Mouse (Mus musculus) kidney, postnatal 0 days (tissue): Measurements from ENCODE around the gene Prkcz. TPM values are rescaled to one million over a fixed set of nuclear protein-coding genes. Genes with fewer than 3 reads are reported as not detected.
A peak's percentile ranks its signal among the peaks of the same experiment; 100 is the strongest.

Experiments
- ATAC-seq: fragments of 200-750 bp; cut with Nextera tagmentation; replicated peaks from 2 replicates; pipeline ENCODE4 v1.8.0; 2017; ENCODE audit warnings: low read depth, moderate number of reproducible peaks, moderate TSS enrichment, moderate library complexity; ENCODE audit not compliant: low FRiP score
- DNase-seq: peaks from one replicate; pipeline ENCODE4 v3.0.0-alpha.2; 2016; ENCODE audit warnings: low spot score
- H3K27ac ChIP-seq: fragments of 300-500 bp; sonication (generic); 2 replicates; pipeline ENCODE4 v1.5.1; 2014; ENCODE audit warnings: mild to moderate bottlenecking
- H3K27me3 ChIP-seq: fragments of 300-500 bp; sonication (generic); 2 replicates; pipeline ENCODE4 v1.6.1; 2014; ENCODE audit warnings: low read length, mixed read lengths; ENCODE audit not compliant: insufficient read depth
- H3K36me3 ChIP-seq: fragments of 300-500 bp; sonication (generic); 2 replicates; pipeline ENCODE4 v1.6.1; 2014; ENCODE audit warnings: low read length, mixed read lengths; ENCODE audit not compliant: insufficient read depth
- H3K4me1 ChIP-seq: fragments of 300-500 bp; sonication (generic); replicated peaks from 2 replicates; pipeline ENCODE4 v1.6.1; 2014; ENCODE audit warnings: antibody characterized with exemption, low read length, mixed read lengths; ENCODE audit not compliant: insufficient read depth
- H3K4me2 ChIP-seq: fragments of 300-500 bp; sonication (generic); 2 replicates; pipeline ENCODE4 v1.6.1; 2014; ENCODE audit warnings: mild to moderate bottlenecking, low read length, moderate library complexity, mixed read lengths
- H3K4me3 ChIP-seq: fragments of 300-500 bp; sonication (generic); replicated peaks from 2 replicates; pipeline ENCODE4 v1.5.1; 2014; ENCODE audit warnings: low read depth, low read length
- H3K9ac ChIP-seq: fragments of 300-500 bp; sonication (generic); 2 replicates; pipeline ENCODE4 v1.6.1; 2014; ENCODE audit warnings: low read depth, low read length
- H3K9me3 ChIP-seq: fragments of 300-500 bp; sonication (generic); replicated peaks from 2 replicates; pipeline ENCODE4 v1.6.1; 2016; ENCODE audit warnings: low read length, inconsistent platforms, mixed read lengths
- CTCF ChIP-seq: IDR thresholded peaks from 2 replicates; pipeline ENCODE4 v1.5.1; 2016; ENCODE audit warnings: antibody characterized with exemption, low read depth, mild to moderate bottlenecking, moderate library complexity
- WGBS: fragments of 180-500 bp; shearing (Covaris S2); extraction: QIAGEN DNeasy Blood & Tissue Kit; methylation state at CpG from one replicate; pipeline ENCODE4 v1.1.7; 2014; 5-methylcytosine and 5-hydroxymethylcytosine counted together
- polyA plus RNA-seq: library from polyadenylated mRNA; unstranded; fragments of >200 nt; fragmentation: Nextera tagmentation; extraction: Ambion mirVana; gene quantifications from 2 replicates; pipeline ENCODE4 v1.2.1, GENCODE M21; 2015

Gene Prkcz
- polyA plus RNA-seq, 1 experiment from 2014 or later, result 20.2 TPM

DNA sequence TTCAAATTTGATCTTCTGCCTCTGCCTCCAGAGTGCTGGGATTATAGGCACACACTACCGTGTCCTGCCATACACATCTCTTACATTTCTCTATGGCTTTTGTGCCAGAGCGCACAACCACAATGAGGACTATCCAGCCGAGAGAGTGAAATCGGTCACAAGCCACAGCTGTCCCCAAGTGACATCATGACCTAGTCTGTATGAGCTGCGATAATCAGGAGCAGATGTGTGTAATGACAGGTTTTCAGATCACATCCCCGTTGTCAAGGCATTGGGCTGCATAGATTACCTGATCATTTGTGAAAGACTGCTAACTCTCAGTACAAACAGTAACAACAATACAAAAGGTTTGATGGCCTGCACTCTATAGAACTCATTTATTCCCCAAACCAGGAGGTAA is 83.2 kb downstream of the Prkcz start:
- Histone ChIP-seq H3K4me2 (no peak overlapping the region), H3K9me3 (no peaks in the 10 kb centered on the region), H3K4me3 (no peak overlapping the region), H3K9ac (no peak overlapping the region), H3K27ac (no peak overlapping the region), H3K27me3 (no peaks in the 10 kb centered on the region), H3K36me3 (no peaks in the 10 kb centered on the region), H3K4me1 (peaks cover 27% of the 10 kb centered on the region)
- ATAC-seq (no peak), DNase-seq (no peak)
- no peak for TF ChIP-seq CTCF
- 80% methylated on average over 6 of the region's 6 CpGs for WGBS

DNA sequence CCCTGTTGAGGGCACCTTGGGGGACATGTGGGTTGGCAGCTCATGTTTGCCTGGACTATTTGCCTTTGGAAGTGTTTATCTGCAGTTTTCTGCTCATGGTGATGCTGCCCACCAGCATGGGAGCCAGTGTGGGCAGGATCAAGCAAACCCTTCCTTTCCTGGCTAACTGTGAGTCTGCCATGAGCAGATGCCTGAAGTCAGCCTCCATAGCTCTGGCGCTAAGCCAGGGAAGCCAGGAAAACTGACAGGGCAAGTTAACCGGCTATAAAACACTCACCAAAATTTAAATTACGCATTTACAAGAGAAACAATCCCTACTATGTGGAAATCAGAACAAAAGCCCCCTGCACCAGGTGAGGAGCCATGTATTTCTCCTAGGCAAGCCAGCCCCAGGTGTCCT is 86.3 kb downstream of the Prkcz start:
- Histone ChIP-seq H3K9me3 (no peaks in the 10 kb centered on the region), H3K9ac (no peak overlapping the region), H3K27me3 (no peaks in the 10 kb centered on the region), H3K4me2 (no peak overlapping the region), H3K36me3 (no peaks in the 10 kb centered on the region), H3K27ac (no peak overlapping the region), H3K4me1 (no peaks in the 10 kb centered on the region), H3K4me3 (no peak overlapping the region)
- no peak for ATAC-seq
- WGBS, result 40% methylated on average over 3 of the region's 3 CpGs
- no peak for DNase-seq
- no peak for TF ChIP-seq CTCF

DNA sequence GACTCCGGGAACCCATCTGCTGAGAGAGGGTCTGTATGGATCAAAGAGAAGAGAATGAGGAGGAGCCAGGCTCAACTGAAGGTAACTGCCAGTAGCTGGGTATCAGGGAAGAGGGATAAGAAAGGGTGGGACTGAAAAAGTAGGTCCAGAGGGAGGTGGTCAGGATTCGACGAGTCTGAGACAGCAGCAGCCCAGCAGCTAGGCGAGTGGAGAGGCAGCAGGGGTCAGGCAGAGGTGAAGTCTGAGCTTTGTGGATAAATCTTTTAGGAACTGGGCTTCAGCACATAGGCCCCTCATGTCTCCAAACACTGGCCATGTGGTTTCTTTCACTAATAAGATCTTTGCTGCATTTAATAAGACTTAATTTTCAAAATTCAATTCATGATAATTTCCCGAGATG is 86.7 kb downstream of the Prkcz start:
- Histone ChIP-seq H3K9me3 (no peaks in the 10 kb centered on the region), H3K4me3 (no peak overlapping the region), H3K27ac (no peak overlapping the region), H3K27me3 (no peaks in the 10 kb centered on the region), H3K4me1 (no peaks in the 10 kb centered on the region), H3K9ac (no peak overlapping the region), H3K36me3 (no peaks in the 10 kb centered on the region), H3K4me2 (no peak overlapping the region)
- DNase-seq (no peak), ATAC-seq (no peak)
- 43% methylated on average over 5 of the region's 5 CpGs for WGBS
- TF ChIP-seq CTCF, result no peak

DNA sequence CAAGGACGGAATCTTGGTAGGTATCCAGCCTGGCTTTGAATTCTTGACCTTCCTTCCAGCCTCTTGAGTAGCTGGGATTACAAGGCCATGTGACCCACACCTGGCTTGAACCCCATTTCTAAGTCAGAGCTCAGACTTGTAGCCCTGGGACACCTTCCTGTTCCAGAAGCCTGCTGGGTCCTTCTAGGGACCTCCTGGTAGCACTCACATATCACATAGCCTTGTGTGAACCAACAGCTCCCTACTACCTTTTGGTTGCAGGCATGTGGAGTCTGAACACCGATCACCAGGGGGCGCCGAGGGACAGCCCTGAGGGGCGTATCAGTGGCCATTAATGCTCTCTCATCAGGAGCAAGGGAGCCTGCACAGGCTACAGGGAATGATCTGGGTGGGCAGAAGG is 92.8 kb downstream of the Prkcz start:
- H3K9me3 ChIP-seq, result no peaks in the 10 kb centered on the region
- H3K4me2 ChIP-seq, result no peak overlapping the region
- H3K4me3 ChIP-seq, result no peak overlapping the region
- no peaks in the 10 kb centered on the region for H3K4me1 ChIP-seq
- H3K36me3 ChIP-seq, result no peaks in the 10 kb centered on the region
- no peaks in the 10 kb centered on the region for H3K27me3 ChIP-seq
- peak; percentile 81 for TF ChIP-seq CTCF
- no peak overlapping the region for H3K9ac ChIP-seq
- peak; percentile 80 for DNase-seq
- peak overlapping the region; percentile 20; the same call in 1 of the 2 replicates for H3K27ac ChIP-seq
- no peak; the same call in 1 of the 2 replicates for ATAC-seq
- 30% methylated on average over 5 of the region's 5 CpGs for WGBS

DNA sequence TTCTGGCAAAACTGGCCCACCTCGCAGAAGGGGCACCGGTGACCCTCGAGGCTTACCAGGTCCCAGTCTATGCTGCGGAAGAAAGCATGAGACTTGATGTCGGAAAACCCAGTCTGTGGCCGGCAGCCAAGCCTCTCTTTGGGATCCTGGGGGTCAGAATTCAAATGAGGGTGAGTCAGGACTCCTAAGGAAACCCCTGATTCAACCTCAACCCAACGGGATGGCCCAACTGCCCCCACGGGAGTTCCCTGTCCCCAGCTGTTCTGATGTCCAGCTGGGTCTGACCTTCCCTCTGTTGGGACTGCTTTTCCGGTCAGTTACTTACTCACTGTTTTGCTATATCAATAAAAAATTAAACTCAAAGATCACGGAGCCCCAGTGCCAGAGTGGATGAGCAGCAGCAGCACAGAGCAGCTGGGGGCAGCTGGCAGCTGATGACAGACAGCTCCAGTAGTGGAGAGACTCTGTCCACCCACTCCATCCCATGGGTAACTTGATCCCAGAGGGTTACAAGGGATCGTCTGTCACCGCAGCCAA is 93.5 kb downstream of the Prkcz start:
- no peaks in the 10 kb centered on the region for H3K4me1 ChIP-seq
- no peak overlapping the region for H3K4me3 ChIP-seq
- no peak overlapping the region for H3K9ac ChIP-seq
- no peak overlapping the region for H3K27ac ChIP-seq
- H3K27me3 ChIP-seq, result no peaks in the 10 kb centered on the region
- 37% methylated on average over 12 of the region's 12 CpGs for WGBS
- no peaks in the 10 kb centered on the region for H3K9me3 ChIP-seq
- no peak overlapping the region for H3K4me2 ChIP-seq
- H3K36me3 ChIP-seq, result no peaks in the 10 kb centered on the region
- peak; percentile 54 for DNase-seq
- TF ChIP-seq CTCF, result no peak
- no peak; the same call in 1 of the 2 replicates for ATAC-seq

DNA sequence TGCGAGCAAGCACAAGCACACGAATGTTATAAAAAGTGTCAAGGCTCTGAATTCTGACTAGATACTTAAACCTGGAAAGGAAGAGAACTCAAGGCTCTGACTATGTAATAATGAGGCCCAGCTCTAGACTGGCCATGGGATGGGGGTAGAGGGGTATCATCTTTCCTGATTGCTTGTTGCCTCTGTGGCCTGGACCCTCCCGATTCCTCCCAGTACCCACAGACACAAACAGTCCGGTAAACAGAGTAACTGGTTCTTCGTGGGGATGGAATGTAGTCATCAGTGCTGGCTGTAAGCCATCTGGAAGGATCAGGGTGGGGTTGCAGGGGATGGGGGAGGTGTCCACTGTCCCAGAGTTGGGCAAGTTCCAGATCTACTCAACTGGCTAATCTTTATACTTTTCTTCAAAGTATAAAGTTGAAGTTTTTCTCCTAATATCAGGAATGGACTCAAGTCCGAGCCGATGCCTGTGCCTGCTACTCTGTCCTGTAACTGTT is 94.1 kb downstream of the Prkcz start:
- no peak overlapping the region for H3K27ac ChIP-seq
- ATAC-seq, result no peak
- no peaks in the 10 kb centered on the region for H3K9me3 ChIP-seq
- no peak overlapping the region for H3K4me3 ChIP-seq
- H3K9ac ChIP-seq, result no peak overlapping the region
- no peak overlapping the region for H3K4me2 ChIP-seq
- WGBS, result 34% methylated on average over 7 of the region's 7 CpGs
- TF ChIP-seq CTCF, result no peak
- DNase-seq, result no peak
- H3K4me1 ChIP-seq, result no peaks in the 10 kb centered on the region
- H3K27me3 ChIP-seq, result no peaks in the 10 kb centered on the region
- no peaks in the 10 kb centered on the region for H3K36me3 ChIP-seq
